Mouse (Mus musculus) midbrain, postnatal 0 days (tissue): ENCODE measurements at regions not wholly inside any gene's neighbourhood (a gene's known extent, or its start where the extent isn't known, plus 50 kb on each side); places are given as distances from the start of the nearest gene placed in this dataset.

Experiments used
- ATAC-seq: fragments of 200-750 bp; cut with Nextera tagmentation; 2 replicates; pipeline ENCODE4 v1.8.0; 2017; ENCODE audit warnings: moderate number of reproducible peaks, mild to moderate bottlenecking, moderate TSS enrichment, moderate library complexity; ENCODE audit not compliant: low FRiP score
- DNase-seq: peaks from one replicate; pipeline ENCODE4 v3.0.0-alpha.2; 2015; ENCODE audit warnings: low spot score
- H3K27ac ChIP-seq: fragments of 300-500 bp; sonication (generic); 2 replicates; pipeline ENCODE4 v1.5.1; 2014; ENCODE audit warnings: low read depth, mild to moderate bottlenecking, low read length, mixed read lengths
- H3K27me3 ChIP-seq: fragments of 300-500 bp; sonication (generic); 2 replicates; pipeline ENCODE4 v1.6.1; 2014; ENCODE audit warnings: low read length, control low read depth, mixed read lengths; ENCODE audit not compliant: insufficient read depth
- H3K36me3 ChIP-seq: fragments of 300-500 bp; sonication (generic); 2 replicates; pipeline ENCODE4 v1.6.1; 2014; ENCODE audit warnings: low read length, control low read depth, mixed read lengths; ENCODE audit not compliant: insufficient read depth
- H3K4me1 ChIP-seq: fragments of 300-500 bp; sonication (generic); 2 replicates; pipeline ENCODE4 v1.6.1; 2014; ENCODE audit warnings: mild to moderate bottlenecking, control low read depth, antibody characterized with exemption, low read length, mixed read lengths; ENCODE audit not compliant: insufficient read depth
- H3K4me2 ChIP-seq: fragments of 300-500 bp; sonication (generic); 2 replicates; pipeline ENCODE4 v1.6.1; 2014; ENCODE audit warnings: low read depth, mild to moderate bottlenecking, low read length, mixed read lengths; ENCODE audit not compliant: poor library complexity, severe bottlenecking
- H3K4me3 ChIP-seq: fragments of 300-500 bp; sonication (generic); 2 replicates; pipeline ENCODE4 v1.5.1; 2014; ENCODE audit warnings: low read depth, mild to moderate bottlenecking, low read length, moderate library complexity
- H3K9ac ChIP-seq: fragments of 300-500 bp; sonication (generic); replicated peaks from 2 replicates; pipeline ENCODE4 v1.6.1; 2014; ENCODE audit warnings: mild to moderate bottlenecking, low read length, moderate library complexity, mixed read lengths; ENCODE audit not compliant: poor library complexity, severe bottlenecking
- H3K9me3 ChIP-seq: fragments of 300-500 bp; sonication (generic); 2 replicates; pipeline ENCODE4 v1.6.1; 2016; ENCODE audit warnings: low read length, control low read depth
- CTCF ChIP-seq: IDR thresholded peaks from 2 replicates; pipeline ENCODE4 v1.5.1; 2016; ENCODE audit warnings: antibody characterized with exemption, mild to moderate bottlenecking
- WGBS: fragments of 180-500 bp; shearing (Covaris S2); extraction: QIAGEN DNeasy Blood & Tissue Kit; methylation state at CpG from one replicate; pipeline ENCODE4 v1.1.7; 2014; 5-methylcytosine and 5-hydroxymethylcytosine counted together

GRCm38 (mm10) chr12:49921608-49922007 is 536.6 kb downstream of the Gm43517 start:
- Histone ChIP-seq H3K9me3 (no peaks in the 10 kb centered on the region), H3K4me2 (no peak overlapping the region), H3K9ac (no peak overlapping the region), H3K4me1 (no peaks in the 10 kb centered on the region), H3K27ac (no peak overlapping the region), H3K36me3 (no peaks in the 10 kb centered on the region), H3K27me3 (no peaks in the 10 kb centered on the region), H3K4me3 (no peak overlapping the region)
- WGBS = 76% methylated on average over 2 of the region's 2 CpGs
- no peak for ATAC-seq
- no peak for TF ChIP-seq CTCF
- DNase-seq = no peak

GRCm38 (mm10) chr12:49940818-49941217 is 555.8 kb downstream of the Gm43517 start:
- H3K9ac ChIP-seq = no peak overlapping the region
- no peaks in the 10 kb centered on the region for H3K9me3 ChIP-seq
- TF ChIP-seq CTCF = no peak
- no peaks in the 10 kb centered on the region for H3K36me3 ChIP-seq
- H3K4me3 ChIP-seq = no peak overlapping the region
- 83% methylated on average over 2 of the region's 2 CpGs for WGBS
- no peak for ATAC-seq
- no peaks in the 10 kb centered on the region for H3K27me3 ChIP-seq
- DNase-seq = no peak
- no peak overlapping the region for H3K27ac ChIP-seq
- H3K4me2 ChIP-seq = no peak overlapping the region
- H3K4me1 ChIP-seq = no peaks in the 10 kb centered on the region

DNA sequence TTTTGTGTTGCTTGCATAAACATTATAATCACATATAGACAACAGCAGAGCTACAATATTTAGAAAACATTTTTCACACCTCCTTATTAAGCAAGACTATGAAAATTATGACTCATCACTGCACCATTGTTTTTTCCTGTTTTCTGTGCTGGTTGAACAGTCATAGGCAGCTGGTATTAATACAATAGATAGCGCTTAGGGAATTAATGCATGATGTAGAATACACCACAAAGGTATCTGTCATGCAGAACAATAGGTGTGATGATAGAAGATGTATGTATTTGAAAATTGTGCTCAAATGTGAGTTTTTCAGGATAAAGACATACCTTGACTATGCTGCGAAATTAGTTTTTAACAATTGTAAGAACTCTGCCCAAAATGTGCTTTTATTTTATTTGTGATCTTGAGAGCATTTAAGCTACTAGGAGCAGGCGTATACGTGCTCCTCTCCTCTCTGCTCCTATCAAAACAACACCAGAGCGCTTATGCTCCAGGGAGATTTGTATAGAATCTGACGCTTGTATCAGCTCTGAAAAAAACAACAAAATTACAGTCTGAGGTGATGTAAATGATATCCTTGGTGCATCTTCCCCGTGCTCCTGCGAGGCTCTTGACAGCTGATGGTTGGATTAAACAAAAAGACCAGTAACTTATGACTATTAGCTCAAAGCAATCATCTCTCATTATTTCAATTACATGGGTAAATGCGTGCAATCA is 560.1 kb downstream of the Gm43517 start:
- Histone ChIP-seq H3K9ac (no peak overlapping the region), H3K4me2 (no peak overlapping the region), H3K27me3 (no peaks in the 10 kb centered on the region), H3K4me3 (no peak overlapping the region), H3K4me1 (no peaks in the 10 kb centered on the region), H3K36me3 (no peaks in the 10 kb centered on the region), H3K9me3 (no peaks in the 10 kb centered on the region), H3K27ac (no peak overlapping the region)
- ATAC-seq (no peak), DNase-seq (no peak)
- WGBS = 58% methylated on average over 9 of the region's 9 CpGs
- no peak for TF ChIP-seq CTCF

GRCm38 (mm10) chr12:49945628-49946220 is 560.8 kb downstream of the Gm43517 start:
- ATAC-seq = peak; percentile 73; the same call in 1 of the 2 replicates
- TF ChIP-seq CTCF = no peak
- DNase-seq = peak; percentile 38
- Histone ChIP-seq H3K4me3 (no peak overlapping the region), H3K36me3 (no peaks in the 10 kb centered on the region), H3K4me1 (no peaks in the 10 kb centered on the region), H3K9me3 (no peaks in the 10 kb centered on the region), H3K4me2 (peak overlapping the region; percentile 6; the same call in 1 of the 2 replicates), H3K9ac (no peak overlapping the region), H3K27me3 (no peaks in the 10 kb centered on the region), H3K27ac (no peak overlapping the region)
- 33% methylated on average over 4 of the region's 4 CpGs for WGBS

- H3K9me3 ChIP-seq = no peaks in the 10 kb centered on the region
- 35% methylated on average over 5 of the region's 5 CpGs for WGBS
- no peaks in the 10 kb centered on the region for H3K4me1 ChIP-seq
- no peak for TF ChIP-seq CTCF
- no peaks in the 10 kb centered on the region for H3K36me3 ChIP-seq
- H3K27ac ChIP-seq = no peak overlapping the region
- no peak overlapping the region for H3K9ac ChIP-seq
- DNase-seq (no peak), ATAC-seq (no peak)
- no peak overlapping the region for H3K4me3 ChIP-seq
- no peak overlapping the region for H3K4me2 ChIP-seq
- no peaks in the 10 kb centered on the region for H3K27me3 ChIP-seq
Observed at GRCm38 (mm10) chr12:49946752-49947260, 561.8 kb downstream of the Gm43517 start.

- H3K9me3 ChIP-seq = no peaks in the 10 kb centered on the region
- H3K27me3 ChIP-seq = no peaks in the 10 kb centered on the region
- no peaks in the 10 kb centered on the region for H3K4me1 ChIP-seq
- no peak overlapping the region for H3K9ac ChIP-seq
- no peaks in the 10 kb centered on the region for H3K36me3 ChIP-seq
- H3K4me3 ChIP-seq = no peak overlapping the region
- H3K4me2 ChIP-seq = no peak overlapping the region
- 93% methylated on average over 5 of the region's 5 CpGs for WGBS
- no peak for DNase-seq
- TF ChIP-seq CTCF = no peak
- H3K27ac ChIP-seq = no peak overlapping the region
- no peak for ATAC-seq
Observed at GRCm38 (mm10) chr12:49950986-49951385, 566.0 kb downstream of the Gm43517 start.
